Mouse (Mus musculus): ENCODE results near the gene Spty2d1. TPM values are rescaled to one million over a fixed set of nuclear protein-coding genes. Genes with fewer than 3 reads are reported as not detected.
A peak's percentile ranks its signal among the peaks of the same experiment; 100 is the strongest.

Spty2d1 gene
- total and polyA plus RNA-seq, 3 experiments, result 14.4 to 36.9 (median 14.9) TPM

DNA sequence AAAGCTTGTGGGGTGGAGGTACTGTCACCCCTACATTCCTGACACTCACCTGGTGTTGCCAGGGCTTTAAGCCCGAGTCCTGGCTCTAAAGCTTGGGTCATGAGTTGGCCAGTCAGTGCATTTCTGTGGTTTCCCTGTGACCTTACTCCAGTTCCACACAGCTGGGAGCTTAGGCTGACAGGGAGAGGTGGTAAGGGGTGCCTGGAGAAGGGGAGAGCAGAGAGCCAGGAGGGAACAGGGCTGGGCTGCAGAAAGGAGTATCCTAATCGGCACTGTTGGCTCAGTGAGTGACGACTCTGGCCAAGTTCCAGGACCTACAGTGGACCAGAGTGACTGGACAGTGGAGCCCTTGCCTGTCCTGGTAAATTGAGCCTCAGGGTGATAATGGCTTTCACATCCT lies 44.1 kb upstream of the Spty2d1 start:
- no peak for DNase-seq (ENCODE audit: low read depth, low spot score)
- no peak overlapping the region for H3K4me3 ChIP-seq (ENCODE audit: control insufficient read depth in 1 of 2, insufficient read depth in 1 of 2, low read depth in 2 of 2, low read length in 2 of 2)
- TF ChIP-seq CTCF (IDR thresholded peaks at IDR 0.05 in 2 of 3, conservative IDR thresholded peaks at IDR 0.05 in 1 of 3; ENCODE audit: control insufficient read depth in 1 of 3, insufficient read depth in 1 of 3, low read depth in 2 of 3, low read length in 3 of 3, poor library complexity in 1 of 3, severe bottlenecking in 1 of 3) (no peak), MYC (IDR thresholded peaks at IDR 0.05; ENCODE audit: low read depth, low read length) (no peak), ELF1 (IDR thresholded peaks at IDR 0.05; ENCODE audit: low read depth, low read length) (no peak), POLR2AphosphoS2 (IDR thresholded peaks at IDR 0.05; ENCODE audit: low read length) (no peak), SMC3 (IDR thresholded peaks at IDR 0.05; ENCODE audit: low read depth, low read length) (no peak), ZNF384 (IDR thresholded peaks at IDR 0.05; ENCODE audit: low read depth, low read length) (no peak), ZMIZ1 (IDR thresholded peaks at IDR 0.05; ENCODE audit: low read depth, low read length) (no peak), KAT2A (conservative IDR thresholded peaks at IDR 0.05; ENCODE audit: low read depth, low read length) (no peak), UBTF (IDR thresholded peaks at IDR 0.05; ENCODE audit: borderline replicate concordance, insufficient read depth, low read depth, low read length) (no peak), POLR2A (IDR thresholded peaks at IDR 0.05; ENCODE audit: control insufficient read depth in 1 of 2, insufficient read depth in 1 of 2, low read depth in 1 of 2, low read length in 2 of 2, poor library complexity in 1 of 2) (no peak), MAFK (IDR thresholded peaks at IDR 0.05; ENCODE audit: borderline replicate concordance, low read depth, low read length) (no peak), TCF12 (IDR thresholded peaks at IDR 0.05; ENCODE audit: low read depth, low read length) (no peak)
- H3K4me1 ChIP-seq (ENCODE audit: control insufficient read depth in 1 of 2, insufficient read depth in 2 of 2, low read length in 2 of 2), result peaks cover 0 to 15% of the 10 kb centered on the region in 2 experiments; a peak in 3 of 4 replicates
- H3K27me3 ChIP-seq (ENCODE audit: control insufficient read depth in 1 of 2, insufficient read depth in 2 of 2, low read length in 2 of 2), result peaks cover 0 to 4% of the 10 kb centered on the region in 2 experiments; a peak in 3 of 4 replicates
- no peaks in the 10 kb centered on the region for H3K79me2 ChIP-seq (ENCODE audit: control insufficient read depth, insufficient read depth, low read length, poor library complexity)
- H3K9ac ChIP-seq (ENCODE audit: control insufficient read depth, low read depth, low read length, poor library complexity, severe bottlenecking), result no peak overlapping the region
- no peak overlapping the region for H3K27ac ChIP-seq (ENCODE audit: control insufficient read depth, low read depth, low read length)
- H3K9me3 ChIP-seq (replicated peaks; ENCODE audit: insufficient read depth, low read length), result no peaks in the 10 kb centered on the region
- H3K36me3 ChIP-seq (ENCODE audit: control insufficient read depth in 1 of 2, insufficient read depth in 2 of 2, low read length in 2 of 2), result peaks cover 0 to 7% of the 10 kb centered on the region in 2 experiments; a peak in 2 of 4 replicates

DNA sequence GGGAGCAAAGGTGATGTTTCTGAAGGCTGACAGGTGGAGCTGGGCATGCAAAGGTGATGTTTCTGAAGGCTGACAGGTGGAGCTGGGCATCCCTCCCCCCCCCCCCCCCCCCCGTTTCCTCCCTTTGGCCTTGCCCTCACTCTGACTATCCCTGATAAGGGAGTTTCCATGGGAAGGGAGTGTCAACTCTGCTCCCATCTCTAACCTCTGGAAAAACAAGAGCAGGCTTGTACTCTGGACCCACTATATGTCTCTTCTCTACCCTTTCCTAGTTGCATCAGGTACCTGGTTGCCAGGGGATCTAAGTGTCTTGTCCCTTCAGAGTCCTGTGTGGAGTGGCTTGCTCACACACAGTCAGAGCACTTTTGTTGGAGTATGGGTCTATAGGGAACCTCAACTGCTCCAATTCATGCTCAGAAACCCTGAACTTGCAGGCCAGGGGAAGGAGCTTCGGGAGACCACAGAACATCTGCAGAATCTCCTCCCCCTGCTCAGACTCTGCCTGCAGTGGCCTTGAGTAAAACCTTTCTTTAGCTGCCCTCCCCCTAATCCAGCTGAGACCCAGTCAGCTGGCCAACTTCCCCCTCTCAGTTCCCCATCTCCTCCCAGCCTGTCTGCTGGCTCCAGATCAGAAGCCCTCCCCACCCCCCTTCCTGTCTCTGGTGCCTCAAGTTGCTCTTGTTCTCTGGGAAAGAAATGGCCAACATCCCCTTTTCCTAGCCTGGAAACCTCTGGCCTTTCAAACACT lies 43.4 kb upstream of the Spty2d1 start:
- Histone ChIP-seq H3K4me3 (ENCODE audit: control insufficient read depth in 1 of 2, insufficient read depth in 1 of 2, low read depth in 2 of 2, low read length in 2 of 2) (no peak overlapping the region), H3K79me2 (ENCODE audit: control insufficient read depth, insufficient read depth, low read length, poor library complexity) (no peaks in the 10 kb centered on the region), H3K27ac (ENCODE audit: control insufficient read depth, low read depth, low read length) (no peak overlapping the region), H3K9me3 (replicated peaks; ENCODE audit: insufficient read depth, low read length) (no peaks in the 10 kb centered on the region), H3K36me3 (ENCODE audit: control insufficient read depth in 1 of 2, insufficient read depth in 2 of 2, low read length in 2 of 2) (peaks cover 0 to 7% of the 10 kb centered on the region in 2 experiments; a peak in 2 of 4 replicates), H3K27me3 (ENCODE audit: control insufficient read depth in 1 of 2, insufficient read depth in 2 of 2, low read length in 2 of 2) (peaks cover 0 to 4% of the 10 kb centered on the region in 2 experiments; a peak in 3 of 4 replicates), H3K4me1 (ENCODE audit: control insufficient read depth in 1 of 2, insufficient read depth in 2 of 2, low read length in 2 of 2) (peaks cover 0 to 15% of the 10 kb centered on the region in 2 experiments; a peak in 3 of 4 replicates), H3K9ac (ENCODE audit: control insufficient read depth, low read depth, low read length, poor library complexity, severe bottlenecking) (no peak overlapping the region)
- DNase-seq (ENCODE audit: low read depth, low spot score), result peak; percentile 65
- TF ChIP-seq TCF12 (IDR thresholded peaks at IDR 0.05; ENCODE audit: low read depth, low read length), result no peak
- peak; percentile 54; the same call in 1 of the 2 replicates for TF ChIP-seq SIN3A (IDR thresholded peaks at IDR 0.05; ENCODE audit: low read length)
- TF ChIP-seq GATA1 (IDR thresholded peaks at IDR 0.05; ENCODE audit: low read depth, low read length), result no peak
- 0 out of 2 replicates have a peak, but pooled peaks have one; percentile 7 for TF ChIP-seq BHLHE40 (IDR thresholded peaks at IDR 0.05; ENCODE audit: borderline replicate concordance, low read depth, low read length)
- peak; percentile 96 for TF ChIP-seq ETS1 (IDR thresholded peaks at IDR 0.05; ENCODE audit: low read depth, low read length)
- TF ChIP-seq USF1 (IDR thresholded peaks at IDR 0.05; ENCODE audit: low read depth, low read length), result 0 out of 2 replicates have a peak, but pooled peaks have one; percentile 29
- 0 out of 2 replicates have a peak, but pooled peaks have one; percentile 38 for TF ChIP-seq MAZ (IDR thresholded peaks at IDR 0.05; ENCODE audit: low read depth, low read length)
- peak in 1 of 2 experiments; percentile 33; a peak in 1 of 4 replicates for TF ChIP-seq EP300 (IDR thresholded peaks at IDR 0.05; ENCODE audit: low read depth in 1 of 2, low read length in 2 of 2)
